Comparison of ENCODE assay signal across 8 mouse cellular contexts in the genomic region with DNA sequence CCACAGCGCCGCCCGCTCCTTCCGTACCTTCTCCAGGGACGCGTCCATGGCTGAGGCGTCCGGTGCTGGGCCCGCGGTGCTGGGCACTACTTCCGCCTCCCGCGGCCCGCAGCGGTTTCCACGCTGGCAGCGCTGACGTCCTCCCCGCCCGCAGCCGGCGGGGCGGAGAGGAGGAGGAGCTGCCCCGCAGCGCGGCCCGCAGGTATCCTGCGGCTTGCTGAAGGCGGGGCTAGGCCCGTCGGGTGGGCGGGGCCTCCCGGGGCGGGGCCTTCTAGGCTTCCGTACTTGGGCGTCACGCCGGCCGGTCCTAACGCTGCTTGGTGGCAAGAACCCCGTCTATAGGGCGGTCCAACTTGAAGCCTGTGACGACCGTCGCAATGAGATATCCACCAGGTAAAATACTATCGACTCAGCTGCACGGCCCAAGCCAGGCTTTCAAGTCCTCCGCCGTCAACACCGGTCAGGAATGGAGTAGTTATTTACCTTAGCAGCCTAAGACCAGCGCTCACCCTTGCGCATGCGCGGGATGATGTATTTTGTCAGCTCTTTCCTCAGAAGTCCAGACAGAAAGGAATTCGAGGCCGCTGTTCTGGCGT. TPM values are rescaled to one million over a fixed set of nuclear protein-coding genes. Genes with fewer than 3 reads are reported as not detected.
DNase-seq lines count a peak whose midpoint lies in the region; ATAC-seq and TF ChIP-seq lines count a peak whose summit lies in the region.

A gene (minus strand): TSS at position 244 of the 596 bp plus-strand sequence.
A gene (plus strand): TSS at position 274 of the 596 bp plus-strand sequence.

- no peaks in the 10 kb centered on the region for H3K9me3 ChIP-seq in ES-E14 (ENCODE audit: control insufficient read depth, insufficient read depth, low read depth, low read length)
- no peaks in the 10 kb centered on the region for H3K9me3 ChIP-seq in forebrain, embryonic 15.5 days

- TF ChIP-seq CTCF in lung, adult 2 months (IDR thresholded peaks at IDR 0.05; ENCODE audit: insufficient read depth, low read length): no peak

- 0% methylated on average over 48 of the region's 57 CpGs for WGBS in forebrain, embryonic 15.5 days
- 1% methylated on average over 55 of the region's 57 CpGs for WGBS in lung, adult 2 months

- in situ Hi-C loops in ES-E14 (cut with MboI; ENCODE audit: low sequenced_read_pairs in 2 of 2, unreplicated experiment in 2 of 2): loop anchor here in 1 of 2 experiments (10.0 kb wide), 1 partner anchor 222 kb away; no protein-coding TSS in a partner anchor

- H3K4me2 ChIP-seq in forebrain, embryonic 15.5 days (replicated peaks): peak within 1 kb of the TSS; percentile 64

- peak within 1 kb of the TSS; percentile 76 to 84 for H3K4me3 ChIP-seq in ES-E14 (ENCODE audit: insufficient read depth in 1 of 2, low read depth in 1 of 2, low read length in 2 of 2, poor library complexity in 1 of 2, severe bottlenecking in 1 of 2)
- peak within 1 kb of the TSS; percentile 57 for H3K4me3 ChIP-seq in forebrain, embryonic 15.5 days
- peak within 1 kb of the TSS; percentile 73 for H3K4me3 ChIP-seq in lung, adult 2 months (replicated peaks; ENCODE audit: extremely low read depth, low read depth, low read length)

- no peaks in the 10 kb centered on the region; a peak in 1 of 4 replicates for H3K4me1 ChIP-seq in ES-E14 (ENCODE audit: control insufficient read depth in 2 of 2, insufficient read depth in 2 of 2, low read length in 2 of 2, poor library complexity in 1 of 2)
- peaks cover 18% of the 10 kb centered on the region for H3K4me1 ChIP-seq in forebrain, embryonic 15.5 days
- H3K4me1 ChIP-seq in lung, adult 2 months (ENCODE audit: control insufficient read depth, insufficient read depth, low read length): peaks cover 10% of the 10 kb centered on the region

- ATAC-seq in forebrain, embryonic 15.5 days (replicated peaks): peak; percentile 97
- peak; percentile 86 for ATAC-seq in neutrophil, adult 5-6 weeks (ENCODE audit: extremely low read depth, insufficient number of reproducible peaks, low FRiP score, poor library complexity, severe bottlenecking)

- H3K27ac ChIP-seq in ES-E14 (ENCODE audit: insufficient read depth, low read depth, low read length, poor library complexity, severe bottlenecking): peak within 1 kb of the TSS; percentile 80
- peak within 1 kb of the TSS; percentile 89 for H3K27ac ChIP-seq in forebrain, embryonic 15.5 days (replicated peaks)

- intact Hi-C loops in heart, postnatal 25 days (cut with DNase I): loop anchor here (5.0 to 10.0 kb wide), 5 partner anchors 222 to 412 kb away; a partner anchor contains a TSS

- DNase-seq in ES-E14 (ENCODE audit: low read depth, low spot score): peak; percentile 94
- DNase-seq in cerebellum, adult 11-12 months: peak; percentile 97
- DNase-seq in heart, postnatal 25 days (ENCODE audit: low spot score): peak; percentile 93
- DNase-seq in layer of hippocampus, adult 18-20 months (ENCODE audit: low spot score in 2 of 2): peak; percentile 97 to 99
- peak; percentile 98 for DNase-seq in lung, adult 2 months
- peak; percentile 93 to 94 for DNase-seq in thymus, adult 18-20 months

- H3K36me3 ChIP-seq in ES-E14 (ENCODE audit: control insufficient read depth, insufficient read depth, low read length, poor library complexity, severe bottlenecking): no peaks in the 10 kb centered on the region
- H3K36me3 ChIP-seq in forebrain, embryonic 15.5 days: no peaks in the 10 kb centered on the region

- H3K27me3 ChIP-seq in forebrain, embryonic 15.5 days: no peaks in the 10 kb centered on the region

- H3K9ac ChIP-seq in ES-E14 (ENCODE audit: insufficient read depth, low read depth, low read length, poor library complexity, severe bottlenecking): peak within 1 kb of the TSS; percentile 87
- H3K9ac ChIP-seq in forebrain, embryonic 15.5 days (replicated peaks): peak within 1 kb of the TSS; percentile 64

- peak; percentile 51 for TF ChIP-seq POLR2A in lung, adult 2 months (IDR thresholded peaks at IDR 0.05; ENCODE audit: borderline replicate concordance, extremely low read depth, low read depth, low read length)

TF ChIP-seq in ES-E14, 5 proteins besides CTCF, POLR2A, EP300 and RAD21:
- TF ChIP-seq ZC3H11A (IDR thresholded peaks at IDR 0.05; ENCODE audit: borderline replicate concordance, low read depth, low read length) (no peak), HCFC1 (IDR thresholded peaks at IDR 0.05; ENCODE audit: borderline replicate concordance, insufficient read depth, low read length) (no peak), ZNF384 (IDR thresholded peaks at IDR 0.05; ENCODE audit: low read depth, low read length) (no peak), MAFK (IDR thresholded peaks at IDR 0.05; ENCODE audit: insufficient read depth, low read depth, low read length) (no peak), CHD2 (IDR thresholded peaks at IDR 0.05; ENCODE audit: low read depth, low read length) (no peak)

RNA-seq across cellular contexts. Expression of the first gene that starts in this region (rescaled TPM):
- 50.8 and 88.3 TPM in 2 replicates for total RNA-seq in ES-E14 (2012; rRNA removed)
- 62.5 and 67.0 TPM in 2 replicates for polyA plus RNA-seq in forebrain, embryonic 15.5 days (2015; fragmentation: Nextera tagmentation; extraction: Ambion mirVana)
- total RNA-seq in heart, postnatal 25 days (2021): 10 to 100 TPM; 73.2 to 75.2 TPM
- total RNA-seq in layer of hippocampus, adult 18-20 months (2021): 10 to 100 TPM; 66.5 to 75.8 TPM
- 60.8 and 84.5 TPM in 2 replicates for polyA plus RNA-seq in lung, adult 2 months (2012; rRNA removed)
- 103 and 104 TPM in 2 replicates for total RNA-seq in neutrophil, adult 5-6 weeks (2017)

RNA-seq across cellular contexts. Expression of the second gene that starts in this region (rescaled TPM):
- 8.4 and 13.9 TPM in 2 replicates for total RNA-seq in ES-E14 (2012; rRNA removed)
- polyA plus RNA-seq in forebrain, embryonic 15.5 days (2015; fragmentation: Nextera tagmentation; extraction: Ambion mirVana): 13.6 and 16.5 TPM in 2 replicates
- total RNA-seq in heart, postnatal 25 days (2021): under 1 TPM; 0.45 to 0.81 TPM
- total RNA-seq in layer of hippocampus, adult 18-20 months (2021): 10 to 100 TPM; 74.1 to 75.9 TPM
- polyA plus RNA-seq in lung, adult 2 months (2012; rRNA removed): 11.5 and 13.0 TPM in 2 replicates
- 0.37 and 0.47 TPM in 2 replicates for total RNA-seq in neutrophil, adult 5-6 weeks (2017)

Comparison
In these comparisons a context has a peak if more than half of its experiments do, and no peak if none do; other contexts are left out.
1. Peak in every context shown above with its lines: DNase-seq, ATAC-seq, H3K4me3 ChIP-seq and H3K27ac ChIP-seq.